Mouse (Mus musculus) left cerebral cortex, adult 2 months (tissue): ENCODE results near the gene Tpbpb. TPM values are rescaled to one million over a fixed set of nuclear protein-coding genes. Genes with fewer than 3 reads are reported as not detected.
"Not testable (repeated sequence)": the region's sequence is repeated elsewhere in the genome, so short reads cannot be mapped to it uniquely, and the experiment has no call there.

ENCODE experiments used
- DNase-seq, 2 experiments: peaks; one replicate each; pipeline ENCODE4 v3.0.0; 2021 to 2022; ENCODE audit warnings: low spot score in 2 of 2, mixed read lengths in 1 of 2; ENCODE audit errors: extremely low spot score in 1 of 2
- H3K27ac ChIP-seq: fragments of 200-600 bp; 2 replicates; pipeline ENCODE4 v1.8.1; 2022
- H3K4me3 ChIP-seq: fragments of 200-600 bp; 2 replicates; pipeline ENCODE4 v1.8.1; 2022
- CTCF ChIP-seq: fragments of 200-600 bp; IDR thresholded peaks from 2 replicates; pipeline ENCODE4 v1.8.1; 2022; ENCODE audit warnings: antibody characterized with exemption, mild to moderate bottlenecking, moderate library complexity
- intact Hi-C: fragments of 180-260 bp; cut with DNase I; formaldehyde crosslinking; loops from one replicate; pipeline ENCODE4 v1.15.1; 2025
- long read RNA-seq, 2 experiments: library from polyadenylated mRNA; stranded (forward); transcript quantifications; one replicate each; pipeline ENCODE4 v2.0.0; 2021; ENCODE audit warnings: borderline mapping rate in 2 of 2
- total RNA-seq, 2 experiments: library from RNA; stranded (reverse); gene quantifications; 2 replicates each; pipeline ENCODE4 v1.2.3; 2021

Tpbpb gene
- total RNA-seq = not detected
- long read RNA-seq, experiment 1 = 0 reads
- long read RNA-seq, experiment 2 = 0 reads

DNA sequence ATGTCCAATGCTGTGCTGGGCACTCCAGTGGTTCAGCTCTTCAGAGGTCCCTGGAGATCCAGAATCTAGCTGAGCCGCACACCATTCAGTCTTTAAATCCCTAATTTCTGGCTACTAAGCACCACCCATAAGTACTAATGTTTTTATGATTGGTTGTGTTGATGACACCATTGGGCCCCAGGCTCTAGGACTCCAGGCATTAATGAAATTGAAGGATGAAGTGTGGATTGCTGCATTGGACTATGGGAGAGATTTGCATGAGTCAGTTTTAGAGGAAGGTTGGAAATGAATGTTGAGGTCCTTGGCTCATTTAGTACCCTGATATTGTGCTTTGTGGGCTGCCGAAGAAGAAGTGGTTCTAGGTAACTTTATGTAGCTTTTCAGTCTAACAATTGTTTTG, at the start of gene Tpbpb:
Gene Tpbpb (minus strand): TSS at position 101 of the 400 bp plus-strand sequence.
- intact Hi-C loops, H3K4me3 ChIP-seq, H3K27ac ChIP-seq, DNase-seq: not testable (repeated sequence)

DNA sequence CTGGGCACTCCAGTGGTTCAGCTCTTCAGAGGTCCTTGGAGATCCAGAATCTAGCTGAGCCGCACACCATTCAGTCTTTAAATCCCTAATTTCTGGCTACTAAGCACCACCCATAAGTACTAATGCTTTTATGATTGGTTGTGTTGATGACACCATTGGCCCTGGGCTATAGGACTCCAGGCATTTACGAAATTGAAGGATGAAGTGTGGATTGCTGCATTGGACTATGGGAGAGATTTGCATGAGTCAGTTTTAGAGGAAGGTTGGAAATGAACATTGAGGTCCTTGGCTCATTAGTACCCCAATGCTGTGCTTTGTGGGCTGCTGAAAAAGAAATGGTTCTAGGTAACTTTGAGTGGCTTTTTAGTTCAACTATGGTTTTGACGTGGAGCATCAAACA, 37.2 kb upstream of the Tpbpb start, which contains the start of gene Tpbpa:
Gene Tpbpa (minus strand): TSS at position 101 of the 400 bp plus-strand sequence.
- H3K4me3 ChIP-seq, H3K27ac ChIP-seq, DNase-seq, intact Hi-C loops: not testable (repeated sequence)

DNA sequence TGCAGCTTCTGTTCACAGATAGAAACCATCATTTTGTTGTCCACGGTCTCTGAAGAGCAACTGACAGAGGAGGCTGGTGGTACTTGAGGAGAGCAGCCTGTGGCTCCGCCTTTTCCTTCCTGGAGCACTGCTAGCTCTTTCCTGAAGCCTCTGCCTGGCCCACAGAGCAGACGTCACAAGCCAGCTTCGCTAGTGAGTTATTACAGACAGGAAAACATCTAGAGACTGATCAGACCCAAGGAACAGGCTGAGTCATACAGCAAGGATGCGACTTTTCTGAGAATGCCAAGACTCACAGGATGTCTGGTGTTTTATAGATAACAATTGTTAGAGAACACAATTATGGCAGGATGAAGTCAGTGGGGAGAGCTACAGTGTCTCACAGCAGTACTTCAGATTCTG, 31.8 kb upstream of the Tpbpb start, which contains the start of the genes Gm49391 and Ctla2a:
Gene Gm49391 (minus strand): TSS at position 72 of the 402 bp plus-strand sequence.
Gene Ctla2a (minus strand): TSS at position 126 of the 402 bp plus-strand sequence.
- intact Hi-C loops = no loop called here
- TF ChIP-seq CTCF = no peak
- no peak for DNase-seq
- Histone ChIP-seq H3K4me3 (no peak within 1 kb of the TSS), H3K27ac (no peak within 1 kb of the TSS; the same call in 1 of the 2 replicates)

- intact Hi-C loops, H3K27ac ChIP-seq, H3K4me3 ChIP-seq, DNase-seq: not testable (repeated sequence)
These were observed 30.8 kb upstream of the Tpbpb start, which contains the start of gene Gm49393 for GRCm38 (mm10) chr13:60935490-60935889. Gm49393 (minus strand) TSS chr13:60935590.

- intact Hi-C loops = no loop called here
- no peak within 1 kb of the TSS for H3K4me3 ChIP-seq
- no peak for TF ChIP-seq CTCF
- H3K27ac ChIP-seq = 0 out of 2 replicates have a peak within 1 kb of the TSS, but pooled peaks have one; percentile 24
- no peak for DNase-seq
These were observed 7.4 kb downstream of the Tpbpb start, which contains the start of gene Ctla2b for GRCm38 (mm10) chr13:60897328-60897727. Ctla2b (minus strand) TSS chr13:60897447.

DNA sequence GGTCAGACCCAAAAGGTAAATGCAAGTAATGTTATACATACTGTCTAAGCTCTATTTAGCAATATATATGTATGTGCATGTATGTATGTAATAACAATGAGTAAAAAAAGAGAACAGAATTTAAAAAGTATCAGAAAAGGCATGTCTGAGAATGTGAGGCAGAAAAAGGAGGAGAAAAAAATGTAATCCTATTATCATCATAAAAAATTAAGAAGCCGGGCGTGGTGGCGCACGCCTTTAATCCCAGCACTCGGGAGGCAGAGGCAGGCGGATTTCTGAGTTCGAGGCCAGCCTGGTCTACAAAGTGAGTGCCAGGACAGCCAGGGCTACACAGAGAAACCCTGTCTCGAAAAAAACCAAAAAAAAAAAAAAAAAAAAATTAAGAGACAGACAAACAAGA, 7.9 kb downstream of the Tpbpb start, which contains the start of gene Gm49392:
Gene Gm49392 (minus strand): TSS at position 101 of the 400 bp plus-strand sequence.
- 0 out of 2 replicates have a peak within 1 kb of the TSS, but pooled peaks have one; percentile 24 for H3K27ac ChIP-seq
- intact Hi-C loops, DNase-seq, H3K4me3 ChIP-seq: not testable (repeated sequence)

DNA sequence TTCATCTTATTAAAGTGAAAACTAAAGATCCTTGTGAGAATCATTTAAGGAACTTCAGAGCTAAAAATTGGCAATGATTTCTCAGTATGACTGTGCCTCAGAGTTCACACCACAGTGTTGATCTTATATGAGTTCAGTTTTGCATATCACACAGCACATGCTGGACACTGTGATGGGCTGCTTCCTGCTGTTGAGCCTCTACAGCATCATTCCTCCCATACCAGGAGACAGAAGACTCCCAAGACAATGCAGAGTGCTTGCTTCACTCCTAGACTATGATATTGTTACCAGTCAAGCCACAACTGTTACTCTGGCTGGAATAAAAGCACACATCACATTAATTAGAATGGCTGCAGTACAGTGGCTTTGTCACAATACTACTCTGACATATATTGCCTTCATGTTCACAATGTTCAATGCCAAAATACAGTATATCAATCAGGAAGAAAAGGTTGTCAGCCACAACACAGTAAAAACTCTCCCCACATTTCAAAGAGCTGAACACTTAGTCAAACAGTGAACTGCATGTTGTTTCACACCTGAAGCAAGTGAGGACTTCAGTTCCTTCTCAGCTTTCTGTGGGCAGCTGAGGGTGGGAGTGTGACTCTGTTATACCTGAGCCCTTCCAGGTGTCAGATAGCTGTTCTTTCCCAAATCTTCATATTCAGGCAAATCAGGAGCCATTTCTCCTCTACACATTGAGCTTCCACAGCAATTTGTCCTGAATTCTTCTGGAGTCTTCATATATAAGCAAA, 9.1 kb downstream of the Tpbpb start:
- intact Hi-C loops = no loop called here
- no peak for TF ChIP-seq CTCF
- Histone ChIP-seq H3K27ac (no peak overlapping the region), H3K4me3 (no peak overlapping the region)
- no peak for DNase-seq

DNA sequence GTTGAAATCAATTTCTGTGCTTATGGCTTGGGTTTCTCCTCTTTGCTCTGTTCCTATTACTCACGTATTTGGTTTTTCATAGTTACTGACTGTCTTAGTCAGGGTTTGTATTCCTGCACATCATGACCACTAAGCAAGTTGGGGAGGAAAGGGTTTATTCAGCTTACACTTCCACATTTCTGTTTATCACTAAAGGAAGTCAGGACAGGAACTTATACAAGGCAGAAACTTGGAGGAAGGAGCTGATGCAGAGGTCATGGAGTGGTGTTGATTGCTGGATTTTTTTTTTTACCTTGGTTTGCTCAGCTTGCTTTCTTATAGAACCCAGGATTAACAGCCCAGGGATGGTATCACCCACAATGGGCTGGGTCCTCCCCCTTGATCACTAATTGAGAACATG, 12.4 kb downstream of the Tpbpb start:
- no peak for TF ChIP-seq CTCF
- Histone ChIP-seq H3K27ac (no peak overlapping the region), H3K4me3 (no peak overlapping the region)
- intact Hi-C loops = no loop called here
- no peak for DNase-seq

- intact Hi-C loops = no loop called here
- no peak within 1 kb of the TSS for H3K27ac ChIP-seq
- DNase-seq = no peak
- no peak for TF ChIP-seq CTCF
- H3K4me3 ChIP-seq = no peak within 1 kb of the TSS
These were observed 40.4 kb downstream of the Tpbpb start, which contains the start of gene 4930486L24Rik for GRCm38 (mm10) chr13:60864281-60864680. 4930486L24Rik (minus strand) TSS chr13:60864475.

Other genes with a start within 250 kb of the Tpbpb start
- gene BC051665, start 118.5 kb downstream of the Tpbpb start, total RNA-seq = not detected
- gene Ctsll3, start 102.0 kb downstream of the Tpbpb start, total RNA-seq = not detected
- under 1 TPM in 1 of 2 experiments, not detected in 1; 0.48 TPM for gene 4930486L24Rik, start 40.4 kb downstream of the Tpbpb start, total RNA-seq
- under 1 TPM in 1 of 2 experiments, not detected in 1; 0.28 TPM for gene Gm49392, start 8.0 kb downstream of the Tpbpb start, total RNA-seq
- gene Ctla2b, start 7.4 kb downstream of the Tpbpb start, total RNA-seq = 1 to 10 TPM; 1.7 to 3.5 TPM
- gene Gm49393, start 30.7 kb upstream of the Tpbpb start, total RNA-seq = not detected
- under 1 TPM in 1 of 2 experiments, not detected in 1; 0.86 TPM for gene Gm49391, start 31.7 kb upstream of the Tpbpb start, total RNA-seq
- gene Ctla2a, start 31.7 kb upstream of the Tpbpb start, total RNA-seq = 10 to 100 TPM; 21.0 to 22.5 TPM
- not detected for gene Tpbpa, start 37.1 kb upstream of the Tpbpb start, total RNA-seq
- gene Ctsj, start 101.1 kb upstream of the Tpbpb start, total RNA-seq = not detected
- gene Ctsq, start 135.8 kb upstream of the Tpbpb start, total RNA-seq = not detected